Mouse (Mus musculus) bone marrow macrophage, adult 2 months (primary cell): ENCODE measurements around the gene Tfdp2.

Source experiments
- CTCF ChIP-seq: IDR thresholded peaks from 2 replicates; pipeline ENCODE4 v1.5.1; 2012; ENCODE audit warnings: low read depth, mild to moderate bottlenecking, low read length, moderate library complexity
- POLR2A ChIP-seq: IDR thresholded peaks from 2 replicates; pipeline ENCODE4 v1.6.1; 2012; ENCODE audit warnings: mild to moderate bottlenecking, low read depth, low read length, borderline replicate concordance

- TF ChIP-seq CTCF: no peak
- TF ChIP-seq POLR2A: no peak
Observed at GRCm38 (mm10) chr9:96275543-96275942, 79.5 kb downstream of the Tfdp2 start.
